Mouse (Mus musculus): ENCODE data around the gene Abcc1.

Abcc1 gene

GRCm38 (mm10) chr16:14376352-14376751 lies 15.0 kb downstream of the Abcc1 start:
- no peak for DNase-seq (ENCODE audit: low spot score in 2 of 2)

DNA sequence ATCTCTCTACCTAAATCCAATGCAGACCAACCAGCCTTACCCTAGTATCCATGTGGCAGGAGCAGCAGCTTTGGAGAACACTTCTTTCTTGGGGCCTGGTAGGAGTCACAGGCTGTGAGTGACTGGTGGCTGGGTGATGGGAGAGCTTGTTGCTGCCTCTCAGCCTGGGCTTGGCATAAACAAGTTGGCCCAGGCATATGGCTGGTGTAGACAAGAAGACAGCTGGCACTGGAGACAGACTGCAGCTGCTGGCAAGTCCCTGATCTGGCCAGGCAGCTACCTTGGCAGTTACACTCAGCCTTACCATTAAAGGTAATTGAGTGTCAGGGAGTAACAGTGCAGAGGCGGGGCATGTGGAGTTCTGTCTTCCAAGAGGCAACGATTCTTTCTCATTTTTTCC lies 16.0 kb downstream of the Abcc1 start:
- peak in 1 of 2 experiments; percentile 47 for DNase-seq (ENCODE audit: low spot score in 2 of 2)

- DNase-seq (ENCODE audit: low spot score in 2 of 2): no peak
Observed at GRCm38 (mm10) chr16:14378654-14379053, 17.3 kb downstream of the Abcc1 start.

DNA sequence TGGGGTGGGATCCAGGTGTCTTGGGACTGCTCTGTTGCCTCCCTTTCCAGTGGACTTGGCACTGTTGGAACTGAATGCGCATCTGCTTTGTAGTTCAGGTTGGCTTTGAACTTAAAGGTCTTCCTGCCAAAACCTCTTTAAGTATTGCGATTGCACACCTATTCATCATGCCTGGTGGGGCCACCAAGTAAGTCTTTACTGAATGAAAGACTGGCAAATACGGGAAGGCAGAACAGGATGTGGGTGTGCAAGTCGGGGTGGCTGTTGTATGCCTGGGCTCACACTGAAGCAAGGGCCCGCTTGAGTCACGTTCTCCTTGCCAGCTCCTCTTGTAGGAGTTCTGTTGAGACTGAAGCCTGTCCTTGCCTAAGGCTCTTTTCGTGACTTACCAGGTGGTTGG lies 18.5 kb downstream of the Abcc1 start:
- no peak for DNase-seq (ENCODE audit: low spot score in 2 of 2)

GRCm38 (mm10) chr16:14381061-14381665 lies 19.8 kb downstream of the Abcc1 start:
- DNase-seq (ENCODE audit: low spot score in 2 of 2): no peak

DNA sequence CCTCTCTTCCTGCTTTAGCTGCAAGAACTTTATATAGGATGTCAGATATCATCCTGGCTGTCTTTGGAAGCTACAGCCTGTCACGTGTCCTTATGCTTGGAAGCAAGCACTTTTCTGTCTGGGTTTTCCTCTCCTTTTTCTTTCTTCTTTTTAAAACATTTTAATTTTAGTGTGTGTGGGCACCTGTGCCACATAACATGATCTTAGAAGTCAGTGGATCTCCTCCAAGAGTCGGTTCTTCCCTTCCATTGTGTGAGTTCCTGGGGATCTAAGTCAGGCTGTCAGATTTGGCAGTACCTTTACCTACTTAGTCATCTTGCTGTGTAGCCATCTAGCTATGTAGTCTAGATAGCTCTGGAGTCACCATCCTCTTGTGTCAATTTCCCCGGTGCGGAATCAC lies 37.9 kb downstream of the Abcc1 start:
- no peak for DNase-seq (ENCODE audit: low spot score in 2 of 2)

DNA sequence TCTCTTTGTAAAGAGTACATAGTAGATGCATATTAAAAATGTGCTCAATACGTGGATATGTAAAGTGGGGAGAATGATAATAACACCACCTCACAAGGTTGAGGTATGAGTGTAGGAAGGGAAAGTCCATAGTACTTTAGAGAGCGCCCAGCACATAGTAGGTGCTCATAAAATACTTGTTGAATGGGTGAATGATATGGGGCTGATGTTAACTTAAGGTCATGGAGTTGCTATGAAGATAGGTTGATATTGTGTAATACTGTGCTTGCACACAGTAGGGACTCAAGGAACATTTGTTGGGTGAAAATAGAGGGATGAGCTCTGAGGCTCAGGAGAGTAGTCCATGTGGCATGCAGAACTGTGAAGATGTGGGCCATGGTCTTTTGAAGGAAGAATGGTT lies 42.1 kb downstream of the Abcc1 start:
- no peak for DNase-seq (ENCODE audit: low spot score in 2 of 2)

- no peak for DNase-seq (ENCODE audit: low spot score in 2 of 2)
Observed at GRCm38 (mm10) chr16:14405636-14406035, 44.3 kb downstream of the Abcc1 start.

GRCm38 (mm10) chr16:14409124-14409523 lies 47.8 kb downstream of the Abcc1 start:
- no peak for DNase-seq (ENCODE audit: low spot score in 2 of 2)

DNA sequence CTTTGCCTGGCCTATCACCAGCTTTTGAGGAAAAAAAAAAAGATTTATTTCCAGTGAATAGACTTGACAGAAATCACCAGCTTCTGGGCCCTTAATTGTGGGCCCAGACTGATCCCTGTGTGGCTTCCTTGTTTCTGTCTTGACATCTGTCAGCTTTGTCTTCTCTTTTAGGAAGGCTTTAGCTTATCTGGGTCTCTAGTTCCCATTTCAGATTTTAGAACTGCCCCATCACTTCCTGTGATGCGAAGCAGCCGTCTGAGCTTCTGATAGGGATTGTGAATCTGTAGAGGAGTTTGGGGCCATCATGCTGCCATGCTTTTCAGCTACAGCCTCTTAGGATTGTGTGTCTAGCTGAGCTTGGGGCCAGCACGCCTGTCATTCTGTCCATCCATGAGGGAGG lies 48.4 kb downstream of the Abcc1 start:
- no peak for DNase-seq (ENCODE audit: low spot score in 2 of 2)

DNA sequence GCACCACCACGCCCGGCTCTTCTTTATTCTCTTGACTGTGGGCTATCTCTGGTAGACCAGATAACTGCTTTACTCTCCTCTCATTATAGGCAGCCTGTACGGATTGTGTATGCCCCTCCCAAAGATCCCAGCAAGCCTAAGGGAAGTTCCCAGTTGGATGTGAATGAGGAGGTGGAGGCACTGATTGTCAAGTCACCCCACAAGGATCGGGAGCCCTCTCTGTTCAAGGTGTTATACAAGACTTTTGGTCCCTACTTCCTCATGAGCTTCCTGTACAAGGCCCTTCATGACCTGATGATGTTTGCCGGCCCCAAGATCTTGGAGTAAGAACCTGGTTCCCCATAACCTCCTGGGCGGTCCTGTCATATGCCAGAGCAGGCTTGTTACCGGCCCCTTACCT lies 49.3 kb downstream of the Abcc1 start:
- DNase-seq (ENCODE audit: low spot score in 2 of 2): no peak

DNA sequence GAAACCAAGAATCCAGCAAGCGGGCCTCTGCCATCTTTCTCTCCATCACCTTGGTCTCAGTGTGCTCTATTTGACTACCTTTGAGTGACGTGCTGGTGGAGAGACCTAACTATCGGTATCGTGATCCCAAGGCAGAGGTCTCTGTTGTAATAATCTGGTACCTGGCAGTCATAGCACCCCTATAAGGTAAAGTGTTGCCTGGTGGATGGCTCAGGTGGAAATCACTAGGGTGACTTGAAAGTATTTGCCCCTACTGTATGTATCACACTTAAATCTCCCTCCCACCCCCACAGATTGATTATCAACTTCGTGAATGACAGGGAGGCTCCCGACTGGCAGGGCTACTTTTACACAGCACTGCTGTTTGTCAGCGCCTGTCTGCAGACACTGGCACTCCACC lies 49.8 kb downstream of the Abcc1 start:
- DNase-seq (ENCODE audit: low spot score in 2 of 2): no peak

DNA sequence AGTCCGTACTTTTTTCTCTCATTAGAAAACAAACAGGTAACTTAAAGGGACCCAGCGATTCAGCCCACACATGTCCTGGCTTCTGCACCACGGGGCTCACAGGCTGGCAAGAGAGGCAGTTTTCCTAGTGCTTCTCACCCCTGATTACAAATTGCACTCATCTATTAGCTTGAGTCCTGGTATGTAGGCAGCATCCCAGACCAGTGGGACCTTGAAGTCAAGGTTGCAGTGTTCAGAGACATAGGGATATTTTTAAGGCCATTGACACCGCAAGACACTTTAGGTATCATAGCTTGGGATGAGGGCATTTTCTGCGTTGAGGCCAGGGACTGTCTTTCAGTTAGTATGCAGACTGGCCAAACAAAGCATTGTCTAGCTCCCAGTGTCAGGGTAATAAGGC lies 51.2 kb downstream of the Abcc1 start:
- DNase-seq (ENCODE audit: low spot score in 2 of 2): no peak

GRCm38 (mm10) chr16:14415206-14415605 lies 53.8 kb downstream of the Abcc1 start:
- no peak for DNase-seq (ENCODE audit: low spot score in 2 of 2)

GRCm38 (mm10) chr16:14416957-14417618 lies 55.7 kb downstream of the Abcc1 start:
- no peak for DNase-seq (ENCODE audit: low spot score in 2 of 2)

DNA sequence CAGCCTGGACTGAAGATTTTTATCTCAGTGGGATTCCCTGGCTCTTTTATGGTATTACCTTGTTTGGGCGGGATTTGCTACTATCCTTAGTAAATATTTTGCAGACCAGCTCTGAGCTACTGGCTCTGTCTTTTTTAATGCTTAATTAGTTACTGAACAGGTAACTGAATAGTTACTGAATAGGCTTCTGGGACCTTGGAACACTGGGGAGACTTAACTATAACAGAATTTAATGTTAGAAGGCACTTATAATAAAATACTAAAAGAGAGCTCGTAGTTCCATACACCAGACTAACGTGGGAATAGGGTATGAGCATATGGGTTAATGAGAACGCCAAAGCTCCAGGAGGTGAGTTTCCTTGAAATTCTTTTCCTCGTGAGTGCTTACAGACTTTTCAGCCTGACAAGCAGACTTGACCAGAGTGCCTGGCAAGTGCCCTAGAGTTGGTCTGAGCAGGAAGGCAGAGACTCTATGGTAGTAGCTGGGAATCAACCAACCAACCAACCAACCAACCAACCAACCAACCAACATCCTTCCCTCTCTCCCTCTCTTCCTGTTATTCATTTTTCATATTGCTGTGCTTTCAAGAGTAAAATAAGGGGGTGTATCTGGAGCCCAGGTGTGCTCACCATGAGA lies 59.3 kb downstream of the Abcc1 start:
- no peak for DNase-seq (ENCODE audit: low spot score in 2 of 2)

DNA sequence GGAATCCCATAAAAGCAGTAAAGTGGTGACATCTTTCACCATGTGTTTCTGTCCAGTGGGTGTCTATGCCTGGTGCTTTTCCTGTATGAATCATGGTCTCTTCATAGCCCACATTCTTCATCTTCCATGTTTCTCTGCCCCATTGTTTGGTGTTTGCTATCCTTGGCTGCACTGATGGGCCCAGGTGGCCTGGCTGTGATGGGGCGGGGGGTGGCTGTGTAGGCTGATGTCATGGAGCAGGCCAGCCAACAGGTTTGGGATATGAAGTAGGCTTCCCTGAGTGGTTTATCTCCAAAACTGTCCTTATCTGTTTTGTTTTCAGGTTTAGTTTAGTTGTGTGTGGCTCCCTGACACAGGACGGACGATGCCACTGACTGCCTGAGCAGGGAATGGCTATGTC lies 60.7 kb downstream of the Abcc1 start:
- no peak for DNase-seq (ENCODE audit: low spot score in 2 of 2)

DNA sequence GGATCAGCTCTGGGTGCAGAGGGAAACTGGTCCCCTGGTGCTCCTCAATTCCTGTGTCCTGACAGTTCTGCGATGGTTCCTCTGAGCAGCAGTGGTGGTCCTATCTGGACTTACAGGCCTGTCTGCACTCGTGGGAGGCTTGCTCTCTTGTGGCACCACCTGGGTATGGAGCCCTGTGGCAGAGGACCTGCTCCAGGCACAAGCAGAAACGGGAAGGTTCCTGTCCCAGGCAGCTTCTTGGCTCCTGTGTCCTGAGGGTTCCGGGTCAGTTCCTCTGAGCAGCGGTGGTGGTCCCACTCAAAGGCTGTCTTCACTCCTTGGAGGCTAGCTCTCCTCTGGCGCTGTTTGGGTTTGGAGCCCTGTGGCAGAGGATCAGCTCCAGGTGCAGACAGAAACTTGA lies 68.0 kb downstream of the Abcc1 start:
- DNase-seq (ENCODE audit: low spot score in 2 of 2): no peak

DNA sequence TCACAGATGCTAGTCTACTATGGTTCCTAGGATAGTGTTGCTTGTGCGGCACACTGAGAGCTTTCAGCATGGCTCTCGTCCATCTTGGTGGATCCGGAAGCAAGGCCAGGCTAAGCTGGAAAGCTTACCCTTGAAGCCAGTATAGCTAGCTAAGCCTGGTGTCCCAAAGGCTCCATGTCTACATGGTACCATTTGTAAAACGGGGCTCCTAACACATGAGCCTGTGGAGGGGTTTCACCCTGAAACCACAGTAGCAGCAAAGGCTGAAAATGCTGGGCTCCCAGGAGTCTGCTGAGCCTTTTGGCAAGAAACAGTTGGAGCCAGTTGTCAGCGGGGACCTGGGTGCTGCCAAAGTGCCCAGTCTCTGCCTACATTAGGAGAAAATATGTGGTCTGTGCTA lies 71.6 kb downstream of the Abcc1 start:
- DNase-seq (ENCODE audit: low spot score in 2 of 2): no peak

DNA sequence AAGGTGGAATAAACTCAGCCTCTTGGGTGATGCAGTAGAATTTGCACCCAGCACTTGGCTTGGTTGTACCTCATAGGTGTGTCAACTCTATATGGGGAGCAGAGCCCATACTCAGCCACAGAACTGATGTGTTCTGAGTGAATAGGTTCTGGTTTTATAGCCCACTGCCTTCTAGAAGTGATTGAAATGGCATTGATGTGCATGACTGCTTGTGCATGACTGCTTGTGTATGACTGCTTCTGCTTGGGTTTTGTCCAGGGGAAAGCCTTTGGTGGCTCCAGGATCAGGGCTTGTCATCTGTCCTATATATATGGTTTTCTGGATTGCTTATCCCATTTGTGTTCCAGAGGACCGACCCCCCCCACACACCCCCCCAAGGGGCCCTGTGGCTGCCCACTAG lies 74.2 kb downstream of the Abcc1 start:
- no peak for DNase-seq (ENCODE audit: low spot score in 2 of 2)

GRCm38 (mm10) chr16:14437446-14437982 lies 76.2 kb downstream of the Abcc1 start:
- no peak for DNase-seq (ENCODE audit: low spot score in 2 of 2)

DNA sequence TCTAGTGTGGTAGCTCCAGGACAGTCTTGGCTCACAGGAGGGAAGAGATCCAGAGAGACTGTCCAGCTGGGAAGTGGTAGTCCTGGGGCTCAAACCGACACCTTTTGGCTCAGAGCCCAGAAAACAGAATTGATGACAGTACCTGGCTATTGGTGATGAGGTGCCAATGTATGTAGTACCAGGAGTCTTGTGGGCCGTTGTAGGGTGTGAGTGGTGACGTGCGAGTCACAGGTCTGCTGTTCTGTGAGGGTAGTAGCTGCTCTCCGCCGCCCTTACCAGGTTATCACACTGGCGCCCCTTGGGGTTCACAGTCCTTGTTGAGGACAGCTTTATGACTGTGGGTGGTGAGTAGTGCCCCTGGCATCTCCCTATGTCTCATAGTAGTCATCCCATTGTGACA lies 77.2 kb downstream of the Abcc1 start:
- no peak for DNase-seq (ENCODE audit: low spot score in 2 of 2)

DNA sequence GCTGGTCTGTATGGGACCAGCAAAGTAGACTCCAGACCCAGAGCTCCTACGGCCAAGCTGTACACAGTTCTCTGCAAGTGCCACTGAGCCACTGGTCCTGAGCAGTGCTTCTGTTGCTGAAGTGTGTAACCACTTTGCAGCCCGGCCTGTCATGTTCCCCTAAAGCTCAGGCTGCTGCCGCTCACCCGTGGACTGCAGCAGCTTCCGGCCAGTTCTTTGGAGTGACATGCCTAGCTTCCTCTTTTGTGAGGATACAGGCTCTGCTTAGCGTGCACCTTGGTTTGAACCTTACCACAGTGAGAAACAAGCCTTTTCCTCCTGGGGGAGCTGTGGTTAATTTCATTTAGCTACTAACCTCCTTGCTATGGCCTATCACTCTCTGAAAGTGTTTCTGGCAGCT lies 77.7 kb downstream of the Abcc1 start:
- no peak for DNase-seq (ENCODE audit: low spot score in 2 of 2)

All from urinary bladder, postnatal 36 days (tissue).